Mouse (Mus musculus): Measurements from ENCODE around the gene Hist1h2an.

GRCm38 (mm10) chr13:21786189-21786898 is 674 bp downstream of the Hist1h2an start:
- TF ChIP-seq CTCF (IDR thresholded peaks at IDR 0.05; ENCODE audit: low read depth) (no peak), EP300 (optimal IDR thresholded peaks at IDR 0.05) (no peak)
